Mouse (Mus musculus): ENCODE measurements around the gene Gm32742.

DNA sequence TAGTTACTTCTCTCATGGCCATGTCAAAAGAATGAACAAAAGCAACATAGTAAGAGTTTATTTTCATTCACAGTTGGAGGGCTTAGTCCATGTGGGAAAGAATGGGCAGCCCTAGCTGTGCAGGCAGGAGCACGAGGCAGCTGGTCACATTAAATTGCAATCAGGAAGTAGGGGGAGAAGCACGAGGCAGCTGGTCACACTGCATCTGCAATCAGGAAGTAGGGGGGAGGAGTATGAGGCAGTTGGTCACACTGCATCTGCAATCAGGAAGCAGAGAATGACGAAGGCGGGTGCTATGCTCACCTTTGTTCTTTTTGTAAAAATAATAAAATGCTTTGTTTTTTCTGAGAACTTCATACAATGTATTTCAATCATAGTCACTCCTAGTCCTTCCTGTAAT, 29.5 kb upstream of the Gm32742 start:
- TF ChIP-seq POLR2A (IDR thresholded peaks at IDR 0.05; ENCODE audit: extremely low read depth, insufficient read depth, low read length) (no peak), CTCF (IDR thresholded peaks at IDR 0.05; ENCODE audit: low read depth, low read length) (no peak)

All from liver, adult 2 months (tissue).